Mouse (Mus musculus) embryo, embryonic 10 days (tissue): ENCODE results near the gene Fat3.

Experiments
- DNase-seq: peaks from one replicate; pipeline ENCODE4 v3.0.0-alpha.2; 2015; ENCODE audit warnings: low spot score

Gene Fat3

GRCm38 (mm10) chr9:16256577-16257207, 244.4 kb downstream of the Fat3 start:
- no peak for DNase-seq

- DNase-seq: no peak
Measured at GRCm38 (mm10) chr9:16246741-16247140, 254.3 kb downstream of the Fat3 start.

- peak; percentile 55 for DNase-seq
Measured at GRCm38 (mm10) chr9:16231575-16231974, 269.5 kb downstream of the Fat3 start.

- DNase-seq: no peak
Measured at GRCm38 (mm10) chr9:16228919-16229318, 272.2 kb downstream of the Fat3 start.

GRCm38 (mm10) chr9:16227398-16227797, 273.7 kb downstream of the Fat3 start:
- DNase-seq: no peak

GRCm38 (mm10) chr9:16226545-16226944, 274.5 kb downstream of the Fat3 start:
- DNase-seq: no peak

GRCm38 (mm10) chr9:16221885-16222284, 279.2 kb downstream of the Fat3 start:
- no peak for DNase-seq

- DNase-seq: no peak
Measured at GRCm38 (mm10) chr9:16216235-16216634, 284.9 kb downstream of the Fat3 start.

GRCm38 (mm10) chr9:16214731-16215681, 286.1 kb downstream of the Fat3 start:
- DNase-seq: peak; percentile 78

GRCm38 (mm10) chr9:16213324-16213723, 287.8 kb downstream of the Fat3 start:
- no peak for DNase-seq

GRCm38 (mm10) chr9:16212628-16213027, 288.5 kb downstream of the Fat3 start:
- DNase-seq: no peak

- no peak for DNase-seq
Measured at GRCm38 (mm10) chr9:16212163-16212562, 288.9 kb downstream of the Fat3 start.

- no peak for DNase-seq
Measured at GRCm38 (mm10) chr9:16211468-16211867, 289.6 kb downstream of the Fat3 start.

GRCm38 (mm10) chr9:16202296-16202695, 298.8 kb downstream of the Fat3 start:
- no peak for DNase-seq

GRCm38 (mm10) chr9:16200948-16201347, 300.1 kb downstream of the Fat3 start:
- no peak for DNase-seq

- no peak for DNase-seq
Measured at GRCm38 (mm10) chr9:16186461-16186860, 314.6 kb downstream of the Fat3 start.

GRCm38 (mm10) chr9:16169238-16169637, 331.8 kb downstream of the Fat3 start:
- no peak for DNase-seq

- DNase-seq: no peak
Measured at GRCm38 (mm10) chr9:16168051-16168450, 333.0 kb downstream of the Fat3 start.

- no peak for DNase-seq
Measured at GRCm38 (mm10) chr9:16159366-16159765, 341.7 kb downstream of the Fat3 start.

- peak; percentile 75 for DNase-seq
Measured at GRCm38 (mm10) chr9:16153580-16153930, 347.5 kb downstream of the Fat3 start.

- DNase-seq: no peak
Measured at GRCm38 (mm10) chr9:16152756-16153579, 348.1 kb downstream of the Fat3 start.

- DNase-seq: no peak
Measured at GRCm38 (mm10) chr9:16150046-16150445, 351.0 kb downstream of the Fat3 start.
